Mouse (Mus musculus): ENCODE data around the gene Zfyve27. TPM values are rescaled to one million over a fixed set of nuclear protein-coding genes. Genes with fewer than 3 reads are reported as not detected.

Gene Zfyve27
- polyA plus RNA-seq, 1 experiment, result 32.3 TPM

DNA sequence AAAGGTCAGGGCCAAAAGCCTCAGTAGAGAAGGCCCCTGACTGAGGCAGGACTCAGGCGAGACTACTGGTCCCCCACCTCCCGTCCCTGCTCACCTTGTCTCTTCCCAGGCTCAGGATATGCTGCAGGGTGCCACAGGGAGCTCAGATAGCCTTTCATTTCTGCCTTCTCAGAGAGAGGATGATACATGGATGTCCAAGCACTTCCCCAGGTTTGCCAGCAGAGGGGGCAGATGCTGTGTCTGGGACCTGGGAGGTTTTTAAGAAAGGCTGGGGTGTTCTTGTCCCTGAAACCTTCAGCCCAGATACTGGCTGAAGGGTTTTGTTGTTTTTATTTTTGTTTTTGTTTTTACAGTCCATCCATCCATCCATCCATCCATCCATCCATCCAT lies 53.6 kb downstream of the Zfyve27 start:
- TF ChIP-seq POLR2A (IDR thresholded peaks at IDR 0.05; ENCODE audit: borderline replicate concordance, low read depth, low read length), result no peak
- TF ChIP-seq CTCF (IDR thresholded peaks at IDR 0.05; ENCODE audit: low read depth, low read length), result peak; percentile 55; the same call in 1 of the 2 replicates

DNA sequence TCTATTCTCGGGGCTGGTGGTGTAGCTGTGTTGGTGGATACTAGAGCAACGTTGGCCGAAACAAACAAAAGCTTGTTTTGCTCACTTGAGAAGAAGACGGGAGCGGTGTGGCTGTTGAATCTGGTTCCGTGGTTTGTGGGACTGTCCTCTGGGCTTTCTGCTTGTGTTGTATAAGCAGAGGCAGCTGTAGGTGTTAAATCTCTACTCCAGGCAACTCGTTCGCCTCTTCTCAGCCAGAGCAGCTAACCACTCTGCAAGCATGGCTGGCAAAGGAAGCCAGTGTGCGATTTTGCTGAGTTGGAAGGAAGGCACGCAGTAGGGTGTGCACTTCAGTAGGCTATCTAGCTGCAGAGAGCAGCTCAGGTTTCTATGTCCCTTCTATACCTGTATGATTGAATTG lies 62.7 kb downstream of the Zfyve27 start:
- no peak overlapping the region for H3K4me3 ChIP-seq (ENCODE audit: insufficient read depth, low read length)

More for the DNA sequence above, 53.6 kb downstream of the Zfyve27 start:
- Histone ChIP-seq H3K27ac (ENCODE audit: insufficient read depth, low read depth, low read length) (no peak overlapping the region), H3K4me1 (ENCODE audit: control insufficient read depth, insufficient read depth, low read length) (no peaks in the 10 kb centered on the region), H3K4me3 (ENCODE audit: insufficient read depth, low read length) (no peak overlapping the region)

DNA sequence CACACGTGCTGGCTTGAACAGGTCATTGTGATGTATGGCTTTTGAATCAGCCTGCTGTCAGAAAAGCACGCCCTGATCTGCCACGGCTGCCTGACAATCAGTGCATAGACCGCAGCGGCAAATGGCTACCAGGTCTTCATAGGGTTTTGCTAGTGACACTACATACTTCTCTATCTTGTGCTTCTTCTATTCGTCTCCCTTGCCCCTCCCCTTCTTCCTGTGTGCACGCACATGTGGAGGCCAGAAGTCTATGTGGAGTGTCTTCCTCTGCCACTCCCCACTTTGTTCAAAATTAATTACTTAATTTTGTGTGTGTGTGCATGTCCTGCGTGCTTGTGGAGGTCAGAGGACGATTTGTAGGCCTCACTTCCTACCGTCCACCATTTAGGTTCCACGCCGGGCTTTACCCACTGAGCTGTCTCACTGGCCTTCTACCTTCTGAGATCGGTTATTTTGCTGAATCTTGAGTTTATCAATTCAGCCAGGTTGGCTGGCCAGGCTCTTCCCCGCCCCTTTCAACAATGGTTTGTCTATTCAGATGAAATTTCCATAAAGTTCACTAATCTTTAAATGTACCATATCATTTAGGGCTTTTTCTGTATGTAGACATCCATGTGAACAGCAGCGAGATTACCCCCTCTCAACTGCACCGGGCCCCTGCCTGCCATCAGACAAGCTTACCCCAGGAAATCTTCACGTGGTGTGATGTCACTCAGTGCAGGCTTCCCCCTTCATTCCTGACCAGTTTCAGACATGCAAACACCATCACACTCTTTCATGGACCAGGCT lies 65.9 kb downstream of the Zfyve27 start:
- H3K4me1 ChIP-seq (ENCODE audit: control insufficient read depth, insufficient read depth, low read length), result no peaks in the 10 kb centered on the region
- TF ChIP-seq POLR2A (IDR thresholded peaks at IDR 0.05; ENCODE audit: borderline replicate concordance, low read depth, low read length) (no peak), CTCF (IDR thresholded peaks at IDR 0.05; ENCODE audit: low read depth, low read length) (no peak)
- H3K27ac ChIP-seq (ENCODE audit: insufficient read depth, low read depth, low read length), result no peak overlapping the region
- no peak overlapping the region for H3K4me3 ChIP-seq (ENCODE audit: insufficient read depth, low read length)

More for the DNA sequence above, 62.7 kb downstream of the Zfyve27 start:
- Histone ChIP-seq H3K4me1 (ENCODE audit: control insufficient read depth, insufficient read depth, low read length) (no peaks in the 10 kb centered on the region), H3K27ac (ENCODE audit: insufficient read depth, low read depth, low read length) (no peak overlapping the region)
- no peak for TF ChIP-seq POLR2A (IDR thresholded peaks at IDR 0.05; ENCODE audit: borderline replicate concordance, low read depth, low read length)
- no peak for TF ChIP-seq CTCF (IDR thresholded peaks at IDR 0.05; ENCODE audit: low read depth, low read length)

DNA sequence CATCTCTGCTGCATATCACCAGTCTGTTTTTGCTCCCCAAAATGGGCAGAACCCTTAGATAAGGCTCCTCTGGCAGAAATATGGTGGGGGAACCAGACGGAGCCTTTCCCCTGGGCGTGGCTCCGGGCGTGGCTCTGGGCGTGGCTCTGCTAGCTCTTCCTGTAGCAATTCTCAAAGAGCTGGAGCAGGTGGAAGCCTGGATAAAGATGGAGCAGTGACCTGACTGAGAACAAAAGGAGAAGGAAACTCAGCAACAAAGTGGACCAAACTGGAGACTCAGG lies 66.5 kb downstream of the Zfyve27 start:
- TF ChIP-seq CTCF (IDR thresholded peaks at IDR 0.05; ENCODE audit: low read depth, low read length) (no peak), POLR2A (IDR thresholded peaks at IDR 0.05; ENCODE audit: borderline replicate concordance, low read depth, low read length) (no peak)
- Histone ChIP-seq H3K4me3 (ENCODE audit: insufficient read depth, low read length) (no peak overlapping the region), H3K4me1 (ENCODE audit: control insufficient read depth, insufficient read depth, low read length) (no peaks in the 10 kb centered on the region), H3K27ac (ENCODE audit: insufficient read depth, low read depth, low read length) (no peak overlapping the region)

DNA sequence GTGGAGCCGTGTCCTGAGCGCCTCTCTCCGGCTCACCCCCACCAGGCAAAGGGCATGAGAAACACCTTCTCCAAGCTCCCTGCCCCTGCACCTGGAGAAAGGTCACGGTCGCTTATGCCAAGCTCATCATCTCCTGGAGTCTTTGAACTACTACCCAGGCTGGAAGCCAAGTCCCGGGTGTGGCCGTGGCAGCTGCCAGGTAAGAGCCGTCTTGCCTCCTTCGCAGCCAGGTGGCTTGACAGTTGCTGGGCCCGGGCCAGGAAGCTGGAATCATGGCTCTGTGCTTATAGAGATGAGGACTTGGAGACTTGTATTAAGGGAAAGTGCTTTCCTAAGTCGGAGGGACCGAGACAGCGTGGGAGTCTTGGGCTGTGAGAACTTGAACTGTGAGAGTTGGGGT lies 67.2 kb downstream of the Zfyve27 start:
- no peaks in the 10 kb centered on the region for H3K4me1 ChIP-seq (ENCODE audit: control insufficient read depth, insufficient read depth, low read length)
- TF ChIP-seq CTCF (IDR thresholded peaks at IDR 0.05; ENCODE audit: low read depth, low read length), result no peak
- TF ChIP-seq POLR2A (IDR thresholded peaks at IDR 0.05; ENCODE audit: borderline replicate concordance, low read depth, low read length), result no peak
- H3K27ac ChIP-seq (ENCODE audit: insufficient read depth, low read depth, low read length), result no peak overlapping the region
- no peak overlapping the region for H3K4me3 ChIP-seq (ENCODE audit: insufficient read depth, low read length)

DNA sequence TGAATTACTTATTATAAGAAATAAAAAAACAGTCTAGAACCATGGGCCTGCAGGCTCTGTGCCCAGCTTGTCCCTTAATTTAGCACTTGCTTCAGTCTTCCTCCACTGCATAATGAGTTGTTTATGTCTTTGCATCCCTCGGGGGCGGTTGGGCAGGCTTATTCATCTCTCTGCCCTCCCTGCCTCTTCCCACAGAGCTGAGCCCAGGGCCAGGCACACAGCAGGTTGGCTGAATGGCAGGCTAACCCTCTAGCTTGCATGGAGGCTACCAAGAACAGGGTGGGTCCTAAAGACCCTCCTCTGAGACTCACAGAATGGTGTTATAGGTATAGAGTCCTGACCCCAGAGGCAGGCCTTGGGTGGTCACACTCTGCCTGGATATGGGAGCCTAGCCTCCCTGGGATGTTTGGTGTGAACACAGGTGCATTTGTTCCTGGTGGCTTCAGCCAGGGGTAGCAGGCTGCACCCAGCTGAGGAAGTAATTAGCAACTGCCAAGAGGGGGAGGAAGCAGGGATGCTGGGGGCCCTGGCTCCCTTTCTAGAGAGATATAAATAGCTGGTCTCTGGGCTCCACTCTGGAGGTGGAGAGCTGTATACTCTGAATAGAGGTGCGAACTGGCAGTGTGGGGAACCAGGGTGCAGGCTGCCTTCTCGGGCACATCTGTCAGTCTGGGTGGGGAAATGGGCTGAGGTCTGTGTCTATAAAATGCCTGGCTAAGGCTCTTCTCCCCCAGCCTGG lies 74.0 kb downstream of the Zfyve27 start:
- H3K27ac ChIP-seq (ENCODE audit: insufficient read depth, low read depth, low read length), result no peak overlapping the region
- no peaks in the 10 kb centered on the region for H3K4me1 ChIP-seq (ENCODE audit: control insufficient read depth, insufficient read depth, low read length)
- TF ChIP-seq CTCF (IDR thresholded peaks at IDR 0.05; ENCODE audit: low read depth, low read length), result no peak
- no peak overlapping the region for H3K4me3 ChIP-seq (ENCODE audit: insufficient read depth, low read length)

DNA sequence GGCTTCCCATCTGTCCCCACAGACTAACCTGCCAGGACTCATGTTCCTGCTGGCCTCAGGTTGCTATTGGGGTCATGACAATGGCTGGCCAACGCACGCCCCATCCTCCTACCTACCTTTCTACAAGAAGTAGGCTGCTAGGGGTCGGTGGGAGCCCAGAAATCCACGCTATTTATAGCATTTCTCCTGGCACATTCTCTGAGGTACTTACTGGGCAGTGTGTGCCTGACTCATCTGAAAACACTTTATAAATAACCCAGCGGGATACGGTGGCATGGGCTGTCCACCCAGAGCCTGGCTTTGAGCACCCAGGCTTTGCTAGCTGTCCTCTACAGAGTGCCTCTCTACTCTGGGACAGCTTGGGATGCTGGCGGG lies 74.6 kb downstream of the Zfyve27 start:
- no peak for TF ChIP-seq POLR2A (IDR thresholded peaks at IDR 0.05; ENCODE audit: borderline replicate concordance, low read depth, low read length)
- Histone ChIP-seq H3K4me1 (ENCODE audit: control insufficient read depth, insufficient read depth, low read length) (no peaks in the 10 kb centered on the region), H3K27ac (ENCODE audit: insufficient read depth, low read depth, low read length) (no peak overlapping the region), H3K4me3 (ENCODE audit: insufficient read depth, low read length) (no peak overlapping the region)

DNA sequence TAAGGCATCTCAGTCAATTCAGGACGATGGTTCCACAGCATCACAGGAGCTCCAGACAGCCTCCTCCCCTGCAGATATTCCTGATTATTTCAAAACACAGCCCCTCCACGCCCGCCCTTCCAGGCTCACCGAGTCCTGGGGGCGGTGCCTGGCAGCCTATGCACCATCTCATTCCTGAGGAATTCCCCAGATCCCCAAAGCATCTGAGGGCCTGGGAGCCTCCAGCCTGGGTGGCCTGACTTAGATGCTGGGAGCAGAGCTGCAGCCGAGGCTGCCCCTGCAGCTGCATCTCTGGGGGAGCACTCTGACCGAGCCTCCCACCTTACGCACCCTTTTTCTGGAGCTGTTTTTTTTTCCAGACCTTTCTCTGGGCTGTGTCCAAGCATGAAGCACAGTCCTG lies 77.1 kb downstream of the Zfyve27 start:
- no peak overlapping the region for H3K27ac ChIP-seq (ENCODE audit: insufficient read depth, low read depth, low read length)
- no peak overlapping the region for H3K4me3 ChIP-seq (ENCODE audit: insufficient read depth, low read length)
- no peak for TF ChIP-seq POLR2A (IDR thresholded peaks at IDR 0.05; ENCODE audit: borderline replicate concordance, low read depth, low read length)
- TF ChIP-seq CTCF (IDR thresholded peaks at IDR 0.05; ENCODE audit: low read depth, low read length), result no peak

DNA sequence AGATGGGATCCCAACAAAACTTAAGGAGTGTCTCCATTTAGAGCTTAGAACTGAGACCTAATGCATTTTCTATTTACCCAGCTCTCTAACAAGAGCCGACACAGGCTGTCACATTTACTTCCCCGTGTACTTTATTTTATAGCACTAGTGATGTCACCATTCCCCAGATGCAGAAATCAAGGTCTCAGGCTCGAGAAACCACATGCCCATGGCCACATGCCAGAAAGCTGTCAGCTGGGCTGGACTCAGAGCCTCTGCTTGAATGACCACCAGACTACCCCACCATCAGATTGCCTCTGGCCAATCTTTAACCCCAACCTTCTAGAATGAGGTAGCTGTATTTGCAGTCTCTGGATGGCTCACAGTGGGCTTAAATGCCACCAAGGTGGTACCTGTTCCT lies 79.7 kb downstream of the Zfyve27 start:
- Histone ChIP-seq H3K4me3 (ENCODE audit: insufficient read depth, low read length) (no peak overlapping the region), H3K27ac (ENCODE audit: insufficient read depth, low read depth, low read length) (no peak overlapping the region), H3K4me1 (ENCODE audit: control insufficient read depth, insufficient read depth, low read length) (no peaks in the 10 kb centered on the region)
- TF ChIP-seq POLR2A (IDR thresholded peaks at IDR 0.05; ENCODE audit: borderline replicate concordance, low read depth, low read length) (no peak), CTCF (IDR thresholded peaks at IDR 0.05; ENCODE audit: low read depth, low read length) (no peak)

More for the DNA sequence above, 77.1 kb downstream of the Zfyve27 start:
- H3K4me1 ChIP-seq (ENCODE audit: control insufficient read depth, insufficient read depth, low read length), result no peaks in the 10 kb centered on the region

Other genes with a start within 250 kb of the Zfyve27 start
- gene Exosc1, start 230.5 kb upstream of the Zfyve27 start, polyA plus RNA-seq (2012; ENCODE audit: insufficient read depth, insufficient read length, missing spikeins), result 17.8 and 19.0 TPM in 2 replicates
- 43.9 and 44.3 TPM in 2 replicates for gene Zdhhc16, start 230.5 kb upstream of the Zfyve27 start, polyA plus RNA-seq (2012; ENCODE audit: insufficient read depth, insufficient read length, missing spikeins)
- gene Mms19, start 182.8 kb upstream of the Zfyve27 start, polyA plus RNA-seq (2012; ENCODE audit: insufficient read depth, insufficient read length, missing spikeins), result 43.7 and 57.0 TPM in 2 replicates
- gene Ubtd1, start 182.2 kb upstream of the Zfyve27 start, polyA plus RNA-seq (2012; ENCODE audit: insufficient read depth, insufficient read length, missing spikeins), result 44.1 and 46.7 TPM in 2 replicates
- gene Ankrd2, start 128.0 kb upstream of the Zfyve27 start, polyA plus RNA-seq (2012; ENCODE audit: insufficient read depth, insufficient read length, missing spikeins), result not detected in 2 replicates
- 1.9 and 2.3 TPM in 2 replicates for gene Hoga1, start 118.3 kb upstream of the Zfyve27 start, polyA plus RNA-seq (2012; ENCODE audit: insufficient read depth, insufficient read length, missing spikeins)
- gene 4933411K16Rik, start 111.7 kb upstream of the Zfyve27 start, polyA plus RNA-seq (2012; ENCODE audit: insufficient read depth, insufficient read length, missing spikeins), result 0.54 TPM in 1 of 2 replicates, not detected in the other
- 1.3 and 1.4 TPM in 2 replicates for gene Morn4, start 77.6 kb upstream of the Zfyve27 start, polyA plus RNA-seq (2012; ENCODE audit: insufficient read depth, insufficient read length, missing spikeins)
- gene Pi4k2a, start 73.5 kb upstream of the Zfyve27 start, polyA plus RNA-seq (2012; ENCODE audit: insufficient read depth, insufficient read length, missing spikeins), result 42.6 and 44.6 TPM in 2 replicates
- gene Avpi1, start 34.9 kb upstream of the Zfyve27 start, polyA plus RNA-seq (2012; ENCODE audit: insufficient read depth, insufficient read length, missing spikeins), result 16.9 and 21.3 TPM in 2 replicates
- 32.4 TPM in 2 replicates for gene Marveld1, start 16.6 kb upstream of the Zfyve27 start, polyA plus RNA-seq (2012; ENCODE audit: insufficient read depth, insufficient read length, missing spikeins)
- not detected in 2 replicates for gene Sfrp5, start 38.3 kb downstream of the Zfyve27 start, polyA plus RNA-seq (2012; ENCODE audit: insufficient read depth, insufficient read length, missing spikeins)
- not detected in 2 replicates for gene Golga7b, start 83.6 kb downstream of the Zfyve27 start, polyA plus RNA-seq (2012; ENCODE audit: insufficient read depth, insufficient read length, missing spikeins)